Mouse (Mus musculus): ENCODE measurements around the gene Dyrk1a.

- TF ChIP-seq CTCF (IDR thresholded peaks at IDR 0.05; ENCODE audit: insufficient read depth, low read length) = no peak
- TF ChIP-seq POLR2A (IDR thresholded peaks at IDR 0.05; ENCODE audit: borderline replicate concordance, extremely low read depth, low read depth, low read length) = no peak
Measured at GRCm38 (mm10) chr16:94736462-94737358, 166.9 kb downstream of the Dyrk1a start.

Measured in lung, adult 2 months (tissue).